Mouse (Mus musculus) large intestine, adult 2 months (tissue): ENCODE data around the gene Sele. TPM values are rescaled to one million over a fixed set of nuclear protein-coding genes. Genes with fewer than 3 reads are reported as not detected.

Experiments used
- DNase-seq: peaks from one replicate; pipeline ENCODE4 v3.0.0-alpha.2; 2012; ENCODE audit warnings: low read depth, low spot score
- WGBS: fragments of 180-500 bp; shearing (Covaris S2); methylation state at CpG from one replicate; pipeline ENCODE4 v1.1.7; 2018; 5-methylcytosine and 5-hydroxymethylcytosine counted together
- polyA plus RNA-seq: library from polyadenylated mRNA; depleted of rRNA; stranded (reverse); fragments of >200 nt; gene quantifications from 2 replicates; pipeline ENCODE4 v1.2.3, GENCODE M21; 2012; rRNA removed

The Sele gene
- polyA plus RNA-seq, 1 experiment, result not detected

DNA sequence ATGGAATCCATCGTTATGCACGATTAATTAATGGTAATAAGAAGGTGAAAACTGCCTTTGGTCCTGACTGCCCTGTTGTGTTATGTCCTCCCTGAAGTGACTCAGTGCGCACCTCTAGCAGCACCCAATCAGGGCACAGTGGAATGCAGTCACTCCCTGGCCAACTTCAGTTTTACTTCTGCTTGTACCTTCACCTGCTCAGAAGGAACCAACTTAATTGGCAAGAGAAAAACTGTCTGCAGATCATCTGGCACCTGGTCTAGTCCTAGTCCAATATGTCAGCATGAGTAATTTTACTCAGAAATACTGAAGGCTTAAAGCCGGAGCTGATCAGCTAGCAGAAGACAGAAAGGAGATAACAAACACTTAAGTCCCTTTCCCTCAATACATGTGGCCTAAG, 22.4 kb downstream of the Sele start:
- 89% methylated on average over 4 of the region's 4 CpGs for WGBS
- DNase-seq, result no peak

DNA sequence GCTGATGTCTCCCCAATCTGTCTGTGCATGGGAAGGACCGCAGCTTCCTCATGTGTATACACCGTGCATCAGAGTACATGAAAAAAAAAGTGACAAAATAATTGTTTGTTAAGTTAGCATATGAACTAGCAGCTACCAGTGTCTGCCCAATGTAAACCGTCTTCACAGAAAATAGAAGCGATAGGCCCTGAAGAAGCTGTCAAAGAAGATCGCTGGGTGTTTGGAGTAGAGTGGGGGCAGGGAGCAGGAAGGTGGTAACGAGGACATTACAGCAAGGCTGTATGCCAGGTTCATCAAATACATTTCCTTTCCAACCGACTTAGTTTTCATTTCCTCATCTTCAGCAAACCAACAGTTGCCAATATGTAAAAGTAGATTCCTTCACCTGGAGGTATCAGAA, 23.1 kb downstream of the Sele start:
- 64% methylated on average over 7 of the region's 7 CpGs for WGBS
- no peak for DNase-seq

DNA sequence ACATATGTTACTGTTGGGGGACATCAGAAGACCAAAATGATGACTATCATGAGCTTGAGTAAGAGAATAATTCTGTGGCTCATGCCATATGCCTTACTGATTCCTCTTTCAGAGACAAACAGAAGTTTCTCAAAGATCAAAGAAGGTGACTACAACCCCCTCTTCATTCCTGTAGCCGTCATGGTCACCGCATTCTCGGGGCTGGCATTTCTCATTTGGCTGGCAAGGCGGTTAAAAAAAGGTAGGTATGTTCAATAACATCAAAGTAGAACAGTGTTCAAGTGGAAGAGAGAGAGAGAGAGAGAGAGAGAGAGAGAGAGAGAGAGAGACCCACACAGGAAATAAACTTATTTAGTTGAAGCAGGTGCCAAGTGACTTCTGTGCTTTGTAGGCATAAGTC, 24.0 kb downstream of the Sele start:
- 86% methylated on average over 4 of the region's 4 CpGs for WGBS
- no peak for DNase-seq

DNA sequence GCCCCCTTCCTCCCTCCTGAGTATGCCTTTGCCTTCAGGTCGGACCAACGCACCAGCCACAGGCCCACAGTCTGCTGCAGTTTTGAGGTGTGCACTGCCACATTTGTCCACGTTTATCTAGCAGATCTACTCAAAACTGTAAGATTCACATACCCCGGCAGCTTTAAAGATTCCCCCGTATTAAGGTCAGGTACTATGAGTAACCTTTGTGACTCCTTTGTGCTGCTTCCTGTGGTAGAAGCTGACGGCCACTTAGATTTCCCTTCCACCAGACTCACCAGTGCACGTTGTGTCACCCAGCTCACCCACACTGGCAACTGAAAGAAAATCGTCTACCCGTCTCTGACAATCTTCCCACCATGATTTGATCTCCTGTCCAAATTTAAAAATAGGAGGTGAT, 25.1 kb downstream of the Sele start:
- DNase-seq, result no peak
- WGBS, result 78% methylated on average over 9 of the region's 9 CpGs

DNA sequence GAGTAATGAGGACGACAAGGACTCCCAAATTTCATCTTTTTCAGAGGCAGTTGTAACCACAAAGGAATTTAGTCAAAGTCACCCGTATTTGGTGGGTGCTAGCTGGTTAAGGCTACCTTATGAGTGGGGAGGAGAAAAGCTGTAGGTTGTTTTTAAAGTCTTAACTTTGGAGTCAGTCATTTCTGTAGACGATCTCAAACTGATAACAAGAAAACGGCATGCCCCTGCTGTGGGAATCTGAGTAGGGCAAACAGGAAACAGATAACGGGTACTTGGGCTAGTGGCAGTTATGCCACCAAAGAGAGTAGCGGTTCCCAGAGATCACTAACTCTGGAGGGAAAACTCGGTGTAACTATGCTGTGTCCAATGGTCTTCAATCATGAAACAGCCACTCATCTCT, 25.8 kb downstream of the Sele start:
- no peak for DNase-seq
- 73% methylated on average over 7 of the region's 7 CpGs for WGBS

DNA sequence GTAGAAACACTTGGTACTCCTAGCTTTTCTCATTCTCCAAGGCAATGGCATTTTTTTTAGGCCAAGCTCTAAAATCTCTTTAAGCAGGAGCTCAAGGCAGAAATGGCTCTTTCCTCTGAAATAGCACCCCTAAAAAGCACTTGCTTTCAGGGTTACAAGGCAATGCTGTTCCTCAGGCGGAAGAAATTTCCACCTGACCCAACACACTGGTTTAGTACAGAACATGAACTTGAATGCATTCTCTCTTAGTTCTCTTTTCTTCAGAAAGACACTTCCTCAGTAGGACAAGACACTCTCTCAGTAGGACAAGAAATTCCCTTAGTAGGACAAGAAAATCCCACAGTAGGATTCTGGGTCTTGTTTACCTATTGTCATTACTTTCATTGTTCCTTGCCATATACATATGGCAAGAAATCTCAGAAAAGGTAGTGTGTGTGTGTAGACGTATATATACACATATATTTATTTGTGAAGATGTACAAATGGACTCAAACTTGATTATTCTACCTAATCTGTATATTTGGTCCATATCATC, 26.6 kb downstream of the Sele start:
- 85% methylated on average over 2 of the region's 2 CpGs for WGBS
- no peak for DNase-seq

DNA sequence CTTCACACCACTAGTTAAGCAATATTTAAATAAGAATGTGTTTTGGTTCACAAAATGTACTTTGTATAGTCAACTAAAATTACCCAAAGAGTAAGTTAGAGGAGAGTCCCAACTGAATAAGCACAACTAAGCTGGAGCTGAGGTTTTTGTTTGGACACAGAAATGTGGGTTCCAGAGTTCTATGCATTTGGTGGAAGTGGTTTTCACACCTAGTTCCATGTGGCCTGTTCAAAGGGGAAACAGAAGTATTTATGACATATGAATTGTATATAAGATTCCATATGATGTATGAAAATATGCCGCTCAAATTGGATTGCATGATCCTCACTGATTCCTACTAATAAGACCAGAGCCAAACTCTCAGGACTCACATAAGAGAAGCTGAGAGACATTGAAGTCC, 27.4 kb downstream of the Sele start:
- WGBS, result 88% methylated on average over 1 of the region's 1 CpGs
- DNase-seq, result no peak

DNA sequence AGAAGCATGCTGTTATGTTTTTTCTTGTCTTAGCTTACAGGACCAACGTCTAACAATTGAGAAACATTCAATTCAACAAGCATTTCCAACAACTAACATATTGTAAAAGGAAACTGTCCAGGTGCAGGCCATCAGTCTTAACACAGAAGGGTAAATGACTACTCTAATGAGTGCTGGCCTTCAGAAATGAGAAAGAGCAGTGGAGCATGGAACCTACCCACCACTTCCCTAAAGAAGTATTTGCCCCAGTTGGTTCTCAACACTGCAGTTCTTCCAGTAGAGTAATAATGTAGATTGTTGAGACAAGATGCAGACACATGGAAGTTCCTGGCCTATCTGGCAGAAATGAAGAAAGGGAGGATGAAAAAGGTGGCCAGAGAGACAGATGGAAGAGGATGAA, 28.4 kb downstream of the Sele start:
- DNase-seq, result no peak
- 42% methylated on average over 1 of the region's 1 CpGs for WGBS

DNA sequence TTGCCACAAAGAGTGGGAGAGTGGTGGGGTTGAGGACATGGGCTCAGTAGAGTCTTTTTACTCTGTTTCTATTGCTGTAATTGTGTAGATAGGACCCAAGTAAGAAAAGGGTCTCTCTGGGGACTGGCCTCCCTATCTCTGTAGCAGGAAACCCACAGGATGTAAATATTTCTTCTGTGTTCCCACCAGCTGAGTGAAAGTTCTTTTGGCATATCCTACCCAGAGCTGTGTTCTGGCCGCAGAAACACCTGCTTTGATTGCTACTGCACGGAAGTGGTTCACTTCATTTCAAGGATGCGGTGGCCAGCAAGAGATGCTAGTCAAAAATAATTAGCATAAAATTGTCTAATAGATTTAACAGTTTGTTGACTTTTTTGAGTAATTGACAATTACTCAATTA, 29.0 kb downstream of the Sele start:
- 80% methylated on average over 3 of the region's 3 CpGs for WGBS
- no peak for DNase-seq

DNA sequence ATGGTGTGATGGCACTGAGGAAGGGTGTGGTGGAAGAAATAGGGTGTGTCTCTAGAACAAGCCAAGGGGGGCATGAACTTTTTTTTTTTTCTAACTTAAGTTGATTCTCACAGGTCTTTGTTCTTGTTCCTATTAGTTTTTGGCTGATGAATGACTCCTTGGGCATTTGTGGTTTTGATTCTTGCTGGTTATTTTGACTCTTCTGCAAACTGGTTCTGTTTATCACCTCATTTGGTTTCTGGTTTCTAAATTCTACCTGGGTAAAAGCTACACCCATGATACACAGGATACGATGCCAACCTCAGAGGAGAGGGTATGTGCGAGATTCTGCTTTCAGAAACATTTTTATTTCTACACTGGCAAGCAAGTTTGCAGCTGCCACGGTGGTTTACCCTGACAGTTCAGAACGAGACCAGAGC, 30.3 kb downstream of the Sele start:
- 69% methylated on average over 4 of the region's 4 CpGs for WGBS
- DNase-seq, result no peak

DNA sequence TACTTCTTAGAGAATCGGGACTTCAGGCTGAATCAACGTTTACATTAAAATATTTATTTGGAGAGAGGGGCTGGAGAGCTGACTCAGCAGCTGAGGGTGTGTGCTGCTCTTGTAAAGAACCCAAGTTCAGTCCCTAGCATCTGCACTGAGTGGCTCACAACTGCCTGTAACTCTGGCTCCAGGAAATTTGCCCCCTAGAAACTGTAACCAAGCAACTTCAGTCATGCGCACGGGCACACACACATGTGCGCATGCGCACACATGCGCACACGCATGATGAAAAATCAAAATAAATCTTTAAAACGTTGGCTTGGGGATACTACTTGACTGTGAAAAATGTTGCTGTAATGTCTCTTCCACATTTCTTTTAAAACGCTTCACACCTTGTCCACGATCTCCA, 31.1 kb downstream of the Sele start:
- no peak for DNase-seq
- WGBS, result 78% methylated on average over 11 of the region's 11 CpGs

DNA sequence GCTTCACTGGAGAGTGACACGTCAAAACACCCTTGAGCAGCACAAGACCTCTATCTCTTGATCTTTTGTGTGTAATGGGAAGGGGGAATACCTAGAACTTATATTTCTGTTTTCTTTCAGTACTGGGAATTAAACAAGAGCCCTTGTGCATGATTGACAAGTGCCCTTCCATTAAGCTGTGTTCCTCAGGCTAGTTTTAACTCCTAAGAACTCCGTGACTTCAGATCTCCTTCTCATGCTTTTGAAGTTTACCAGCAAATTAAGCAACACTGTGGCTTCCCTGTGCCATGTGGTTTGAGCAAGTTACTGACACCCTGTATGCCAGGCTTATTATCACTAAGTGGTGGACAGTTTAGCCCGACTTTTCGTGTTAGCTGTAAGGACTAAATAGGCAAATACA, 35.0 kb downstream of the Sele start:
- no peak for DNase-seq
- WGBS, result 86% methylated on average over 4 of the region's 4 CpGs

DNA sequence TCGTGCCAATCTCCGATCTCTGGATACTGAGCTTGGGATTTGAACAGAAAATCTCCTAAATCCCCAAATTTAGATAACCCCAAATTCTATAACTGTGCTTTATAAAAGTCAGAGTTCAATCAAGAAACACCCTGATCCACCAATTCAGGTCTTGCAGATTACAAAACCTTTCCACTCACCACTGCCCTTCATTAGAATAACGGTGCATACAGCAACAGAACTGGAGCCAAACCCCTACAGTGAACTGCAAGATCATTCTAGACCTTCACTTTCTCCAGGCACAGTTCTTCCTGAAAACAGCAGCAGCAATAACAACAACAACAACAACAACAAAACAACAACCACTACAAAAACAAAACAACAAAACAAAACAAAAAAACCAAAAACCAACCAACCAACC, 38.8 kb downstream of the Sele start:
- no peak for DNase-seq
- 80% methylated on average over 3 of the region's 3 CpGs for WGBS

DNA sequence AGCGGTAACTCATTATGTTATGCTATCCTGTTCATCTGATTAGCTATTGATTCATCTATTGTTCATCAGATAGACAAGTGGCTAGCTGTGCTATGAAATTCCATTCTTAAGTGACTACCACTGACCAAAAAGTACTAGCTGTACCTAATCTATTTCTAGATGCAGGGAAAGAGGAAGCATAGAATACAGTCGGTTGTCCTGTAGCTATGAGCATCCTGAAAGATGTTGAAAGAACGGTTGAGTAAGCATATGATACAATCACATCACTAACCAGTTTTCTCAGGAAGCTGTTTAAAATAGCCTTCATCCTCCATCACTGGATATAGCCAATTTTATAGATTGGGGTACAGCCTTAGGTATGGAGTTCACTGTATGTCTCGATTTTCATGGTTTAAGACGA, 39.8 kb downstream of the Sele start:
- no peak for DNase-seq
- 88% methylated on average over 5 of the region's 5 CpGs for WGBS

DNA sequence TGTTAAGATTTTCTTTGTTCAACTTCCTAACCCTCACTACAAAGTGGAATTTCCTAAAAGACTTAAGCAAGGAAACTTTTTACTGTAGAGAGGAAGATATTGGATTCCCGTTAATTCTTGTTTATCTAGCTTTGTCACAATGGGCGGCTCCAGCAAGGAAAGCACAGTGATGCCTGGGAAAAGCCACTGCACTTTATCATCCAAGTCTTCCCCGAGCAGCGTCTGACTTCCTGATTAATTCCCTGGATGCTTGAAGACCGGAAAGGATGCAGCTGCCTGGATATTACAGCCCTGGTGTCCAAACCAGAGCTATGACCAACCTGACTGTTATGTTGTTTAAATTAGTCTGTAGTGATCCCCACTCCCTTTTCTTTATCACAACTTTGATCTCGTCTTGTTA, 48.7 kb downstream of the Sele start:
- WGBS, result 42% methylated on average over 6 of the region's 6 CpGs
- no peak for DNase-seq

DNA sequence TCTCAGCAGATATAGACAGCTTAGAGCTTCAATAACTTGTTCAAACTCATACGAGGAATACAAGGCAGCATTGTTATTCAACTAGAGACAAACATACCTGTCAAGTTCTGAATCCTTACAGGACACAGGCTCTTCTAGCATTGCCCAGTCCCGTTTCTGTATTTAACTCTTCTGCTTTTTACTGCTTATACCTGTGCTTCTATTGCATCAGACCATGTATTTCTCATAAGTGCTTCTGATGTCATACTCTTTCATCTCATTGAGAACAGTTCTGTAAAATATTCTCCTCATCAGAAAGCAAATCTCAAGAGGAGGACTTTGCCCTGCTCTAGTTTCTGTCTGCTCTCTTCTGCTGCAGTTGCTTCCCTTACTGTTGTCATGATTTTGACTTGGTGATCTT, 49.9 kb downstream of the Sele start:
- DNase-seq, result no peak
- 34% methylated on average over 2 of the region's 2 CpGs for WGBS

DNA sequence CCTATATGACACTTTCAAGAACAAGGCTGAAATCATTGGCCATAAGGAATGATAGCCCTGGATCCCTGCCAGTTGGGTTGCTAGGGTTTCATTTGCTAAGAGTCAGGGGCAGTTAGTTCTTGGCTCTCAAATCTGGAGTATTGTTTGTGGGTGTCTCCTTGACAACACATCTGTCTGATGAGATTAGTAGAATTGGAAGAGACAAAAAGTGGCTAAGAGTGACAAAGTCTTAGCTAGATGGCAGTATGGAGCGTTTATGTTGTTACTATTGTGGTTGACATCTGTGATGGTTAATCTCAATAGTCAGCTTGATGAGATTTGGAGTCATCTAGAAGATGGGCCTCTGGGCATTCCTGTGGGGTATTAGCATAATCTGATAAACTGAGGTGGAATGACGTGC, 50.3 kb downstream of the Sele start:
- WGBS, result 68% methylated on average over 2 of the region's 2 CpGs
- no peak for DNase-seq

Other genes starting within 250 kb of the Sele start
- 6.4 and 10.5 TPM in 2 replicates for gene Scyl3, start 119.1 kb upstream of the Sele start, polyA plus RNA-seq
- gene BC055324, start 53.4 kb upstream of the Sele start, polyA plus RNA-seq, result 1.9 and 2.4 TPM in 2 replicates
- 0.59 and 0.66 TPM in 2 replicates for gene Mettl18, start 53.3 kb upstream of the Sele start, polyA plus RNA-seq
- 3.0 and 3.4 TPM in 2 replicates for gene Sell, start 13.7 kb downstream of the Sele start, polyA plus RNA-seq
- 1.1 and 1.7 TPM in 2 replicates for gene Selp, start 67.0 kb downstream of the Sele start, polyA plus RNA-seq
- gene F5, start 103.6 kb downstream of the Sele start, polyA plus RNA-seq, result 0.06 and 0.25 TPM in 2 replicates
- gene Slc19a2, start 200.8 kb downstream of the Sele start, polyA plus RNA-seq, result 6.0 and 7.2 TPM in 2 replicates
- 1.4 and 1.8 TPM in 2 replicates for gene Ccdc181, start 227.4 kb downstream of the Sele start, polyA plus RNA-seq